19 mouse cellular contexts compared by ENCODE assay signal in genomic region chr13:36081591-36081990, GRCm38 (mm10).
"Had no signal": no experiment of that assay in that cellular context is flagged by ENCODE, and none has a peak within 500 bp of the region (broad histone marks: within the 10 kb centered on the region; RNA-seq: fewer than 3 reads in every experiment).

No protein-coding gene starts in this region.

- H3K4me1 ChIP-seq: midbrain, embryonic 10.5 days; midbrain, embryonic 13.5 days had no signal

- H3K4me3 ChIP-seq: kidney, embryonic 15.5 days; limb, embryonic 12.5 days; limb, embryonic 15.5 days; megakaryocyte, embryonic 14.5 days; midbrain, embryonic 10.5 days; midbrain, embryonic 13.5 days; myocyte had no signal

- DNase-seq: kidney, adult 11 months; kidney, adult 8-10 months; kidney, postnatal 10 days; kidney, postnatal 4 days; left cerebral cortex, postnatal 4 days; liver, postnatal 0 days; lung, embryonic 14.5 days; lung, postnatal 14 days; thymus, adult 2 months; thymus, postnatal 25 days had no signal

- H3K27ac ChIP-seq: kidney, embryonic 15.5 days; limb, embryonic 12.5 days; limb, embryonic 15.5 days; liver, embryonic 14.5 days; midbrain, embryonic 10.5 days; midbrain, embryonic 13.5 days had no signal

- ATAC-seq: liver, postnatal 0 days; midbrain, embryonic 13.5 days; midbrain, embryonic 16.5 days had no signal
